Mouse (Mus musculus): ENCODE measurements around the gene Vps8.
A peak's percentile ranks its signal among the peaks of the same experiment; 100 is the strongest.

Gene Vps8

DNA sequence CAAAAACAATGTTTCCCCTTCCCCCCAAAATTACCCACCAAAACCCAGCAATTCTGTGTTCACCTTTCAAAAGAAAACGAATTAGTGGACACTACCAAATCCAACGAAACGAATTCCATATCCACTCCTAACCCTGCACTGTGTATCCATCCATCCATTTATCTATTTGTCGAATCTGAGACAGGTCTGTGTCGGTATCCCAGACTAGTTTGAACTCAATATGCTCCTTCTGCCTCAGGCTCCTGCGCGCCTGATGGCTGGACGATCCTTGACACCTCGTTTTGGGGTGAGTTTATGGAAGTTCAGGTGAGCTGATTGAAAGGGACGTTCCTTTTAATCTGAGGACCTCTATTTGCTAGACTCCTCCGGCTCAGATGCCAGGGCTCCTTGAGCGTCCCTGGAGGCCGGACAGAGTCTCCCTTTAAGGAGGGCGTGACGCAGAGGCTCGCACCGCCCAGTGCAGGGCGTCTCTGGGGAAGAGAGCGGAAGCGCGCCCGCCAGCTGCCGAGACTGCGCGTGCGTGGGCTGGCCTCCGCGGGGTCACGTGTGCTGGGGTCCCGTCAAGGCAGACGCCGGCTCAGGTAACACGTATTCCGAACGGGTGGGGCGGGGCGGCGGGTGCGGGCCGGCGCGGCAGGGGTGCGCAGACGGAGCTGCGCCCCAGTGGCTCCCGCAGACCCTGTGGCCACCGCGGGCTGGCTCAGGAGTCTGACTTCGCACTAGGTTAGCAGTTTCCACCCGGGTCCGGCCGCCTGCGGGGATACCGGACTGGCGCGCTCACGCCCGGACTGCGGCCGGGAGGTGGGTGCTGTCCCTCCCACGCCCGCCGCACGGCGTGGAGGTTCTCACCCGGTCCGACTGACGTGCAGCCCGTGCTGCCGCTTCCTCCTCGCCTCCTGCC lies at the start of gene Vps8:
Vps8 (plus strand) TSS at position 474 of the 901 bp plus-strand sequence.
- DNase-seq: peak; percentile 93 to 96

GRCm38 (mm10) chr16:21373316-21373960 lies 49.5 kb upstream of the Vps8 start:
- DNase-seq: no peak

DNA sequence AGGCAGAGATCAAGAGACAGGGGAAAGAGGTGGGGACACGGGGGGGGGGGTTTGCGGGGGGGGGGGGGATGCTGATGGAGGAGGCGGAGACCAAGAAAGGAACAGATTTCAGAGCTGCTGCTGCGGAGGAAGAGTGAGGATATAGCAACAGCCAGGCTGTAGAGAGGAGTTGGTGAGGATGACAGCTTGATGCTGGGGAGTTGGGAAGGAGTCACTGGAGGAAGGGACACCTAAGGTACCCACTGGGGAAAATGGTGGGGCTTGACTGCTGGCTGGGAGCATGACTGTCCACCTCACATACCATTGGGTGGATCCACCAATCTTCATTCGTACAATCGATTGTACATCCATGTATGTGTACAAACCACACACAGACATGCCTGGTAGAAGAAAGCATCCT lies 48.9 kb upstream of the Vps8 start:
- DNase-seq: no peak

GRCm38 (mm10) chr16:21375147-21375546 lies 47.8 kb upstream of the Vps8 start:
- no peak for DNase-seq

- DNase-seq: no peak
These were observed 46.6 kb upstream of the Vps8 start for GRCm38 (mm10) chr16:21376316-21376715.

GRCm38 (mm10) chr16:21376949-21377604 lies 45.8 kb upstream of the Vps8 start:
- DNase-seq: no peak

- no peak for DNase-seq
These were observed 45.3 kb upstream of the Vps8 start for GRCm38 (mm10) chr16:21377605-21377968.

DNA sequence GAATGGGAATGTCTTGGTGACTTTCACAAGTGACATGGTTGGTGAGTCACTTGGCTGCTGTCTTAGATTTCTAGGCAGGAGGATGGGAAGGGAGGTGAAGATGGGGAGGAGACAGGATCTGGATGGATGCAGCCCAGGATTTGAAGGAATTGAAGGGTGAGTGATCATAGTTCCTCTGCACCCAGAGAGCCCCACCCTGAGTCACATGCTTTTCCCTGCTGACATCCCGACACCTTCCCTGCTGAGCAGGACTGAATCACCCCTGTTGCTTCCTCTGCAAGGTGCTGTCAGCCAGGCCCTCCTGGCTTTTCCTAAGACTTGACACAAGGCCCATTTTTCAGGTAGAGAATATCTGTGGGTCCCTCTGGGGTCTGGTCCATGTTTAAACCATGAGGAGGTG lies 41.4 kb upstream of the Vps8 start:
- DNase-seq: no peak

- no peak for DNase-seq
These were observed 40.6 kb upstream of the Vps8 start for GRCm38 (mm10) chr16:21382152-21382911.

- DNase-seq: peak; percentile 32 to 33
These were observed 36.7 kb upstream of the Vps8 start for GRCm38 (mm10) chr16:21385926-21386881.

- peak; percentile 40 to 57 for DNase-seq
These were observed 33.6 kb upstream of the Vps8 start for GRCm38 (mm10) chr16:21389316-21389715.

DNA sequence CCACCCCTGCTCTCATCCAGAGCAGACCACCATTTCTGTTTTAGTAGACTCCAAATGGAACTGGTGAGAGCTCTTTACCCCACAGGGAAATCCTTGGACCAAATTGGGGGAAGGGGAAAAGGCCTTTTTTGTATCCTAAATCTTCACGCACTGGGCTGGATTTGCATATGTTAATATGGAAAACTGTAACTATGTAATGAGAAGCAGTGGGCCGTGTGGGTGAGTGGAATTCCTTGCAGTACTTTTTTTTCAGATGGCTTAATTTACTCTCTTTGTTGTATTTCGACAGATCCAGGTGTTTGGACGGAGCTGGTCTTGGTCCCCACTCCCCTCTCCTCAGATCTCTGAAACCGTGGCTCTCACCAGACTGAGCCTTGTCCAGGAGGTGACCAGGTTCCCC lies 32.2 kb upstream of the Vps8 start:
- DNase-seq: no peak

- DNase-seq: no peak
These were observed 30.8 kb upstream of the Vps8 start for GRCm38 (mm10) chr16:21392099-21392498.

DNA sequence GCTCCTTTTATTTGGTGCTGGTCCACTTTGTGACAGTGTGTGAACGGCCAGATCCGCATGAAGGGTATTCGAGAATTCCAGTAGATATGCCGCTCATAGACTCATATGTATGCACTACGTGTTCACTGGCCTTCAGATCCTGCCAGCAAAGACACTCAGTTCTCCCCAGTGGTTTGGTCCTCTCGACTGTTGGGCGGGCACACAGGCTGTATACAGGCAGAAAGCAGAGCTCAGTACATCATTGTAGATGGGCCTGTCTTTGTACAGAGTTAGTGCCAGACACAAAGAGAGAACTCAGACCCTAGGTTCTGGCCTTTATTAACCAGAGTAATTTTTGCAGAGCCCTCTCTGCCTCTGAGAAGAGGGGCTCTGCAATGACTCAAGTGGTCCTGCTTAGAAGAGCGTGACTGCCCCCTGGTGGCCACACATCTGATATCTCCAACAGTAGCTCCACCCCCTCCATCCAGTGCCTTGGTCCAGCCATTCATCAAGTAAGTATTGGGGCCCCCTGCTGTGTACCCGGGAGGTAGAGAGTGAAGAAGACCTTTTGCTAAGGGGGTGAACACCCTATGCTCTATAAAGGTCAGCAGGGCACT lies 30.3 kb upstream of the Vps8 start:
- DNase-seq: peak; percentile 81 to 93

GRCm38 (mm10) chr16:21395546-21395945 lies 27.4 kb upstream of the Vps8 start:
- no peak for DNase-seq

- DNase-seq: no peak
These were observed 25.2 kb upstream of the Vps8 start for GRCm38 (mm10) chr16:21397681-21398080.

- DNase-seq: no peak
These were observed 24.4 kb upstream of the Vps8 start for GRCm38 (mm10) chr16:21398345-21399051.

DNA sequence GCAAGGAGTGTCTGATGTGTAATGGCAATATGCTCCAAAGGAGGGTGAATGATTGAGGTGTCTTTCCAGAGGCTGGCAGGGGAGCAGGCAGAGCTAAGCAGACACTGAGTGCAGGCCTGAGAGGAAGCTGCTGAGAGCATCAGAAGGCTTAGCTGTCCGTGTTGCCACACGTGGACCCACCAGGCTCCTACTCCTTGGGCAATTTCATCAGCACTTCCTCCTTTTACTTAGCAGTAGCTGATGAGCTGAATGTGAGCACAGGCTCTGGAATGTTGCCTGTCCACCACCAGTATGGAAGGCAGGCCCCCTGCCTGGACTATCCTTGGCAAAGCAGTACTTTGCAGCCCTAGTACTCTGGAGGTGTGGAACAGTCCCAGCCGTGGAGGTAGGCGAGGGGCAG lies 23.0 kb upstream of the Vps8 start:
- no peak for DNase-seq

- peak; percentile 26 to 33 for DNase-seq
These were observed 20.9 kb upstream of the Vps8 start for GRCm38 (mm10) chr16:21402068-21402467.

DNA sequence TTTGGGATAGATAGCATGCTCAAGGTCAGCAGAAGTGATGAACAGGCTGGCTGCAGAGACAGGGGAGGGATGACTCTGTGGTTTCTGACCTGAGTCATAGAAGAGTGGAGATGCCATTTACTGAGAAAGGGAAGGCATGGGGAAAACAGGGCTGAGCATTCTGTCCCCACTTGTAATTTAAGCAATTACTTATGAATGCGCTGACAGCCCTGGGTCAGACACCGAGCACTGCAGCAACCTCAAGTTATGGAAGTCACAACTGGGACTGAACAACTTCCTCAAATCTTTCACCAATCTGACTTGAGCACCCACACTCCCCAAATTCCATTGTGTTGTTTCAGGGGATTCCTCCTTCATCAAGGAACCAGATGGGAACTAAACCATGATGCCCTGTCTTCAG lies 19.5 kb upstream of the Vps8 start:
- no peak for DNase-seq

DNA sequence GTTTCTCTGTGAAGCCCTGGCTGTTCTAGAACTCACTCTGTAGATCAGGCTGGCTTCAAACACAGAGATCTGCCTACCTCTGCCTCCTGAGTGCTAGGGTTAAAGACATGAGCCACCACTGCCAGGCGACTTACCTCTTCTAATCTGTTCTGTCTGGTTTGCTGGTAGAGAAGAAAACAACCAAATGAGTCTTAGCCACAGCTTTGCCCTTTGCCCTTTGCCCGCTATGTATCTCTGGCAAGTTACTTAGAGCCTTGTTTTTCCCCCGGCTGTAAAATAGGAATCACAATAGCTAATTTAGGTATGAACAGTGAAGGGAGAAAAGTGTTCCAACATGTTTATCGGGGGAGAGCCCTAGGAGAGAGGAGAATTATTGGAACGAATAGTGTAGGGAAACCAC lies 18.3 kb upstream of the Vps8 start:
- peak; percentile 43 to 56 for DNase-seq
